Mouse (Mus musculus) embryo, embryonic 10.5 days (tissue): ENCODE measurements at regions not wholly inside any gene's neighbourhood (a gene's known extent, or its start where the extent isn't known, plus 50 kb on each side); places are given as distances from the start of the nearest gene placed in this dataset.

Experiments used
- DNase-seq: peaks from one replicate; pipeline ENCODE4 v3.0.0-alpha.2; 2015; ENCODE audit warnings: low spot score

DNA sequence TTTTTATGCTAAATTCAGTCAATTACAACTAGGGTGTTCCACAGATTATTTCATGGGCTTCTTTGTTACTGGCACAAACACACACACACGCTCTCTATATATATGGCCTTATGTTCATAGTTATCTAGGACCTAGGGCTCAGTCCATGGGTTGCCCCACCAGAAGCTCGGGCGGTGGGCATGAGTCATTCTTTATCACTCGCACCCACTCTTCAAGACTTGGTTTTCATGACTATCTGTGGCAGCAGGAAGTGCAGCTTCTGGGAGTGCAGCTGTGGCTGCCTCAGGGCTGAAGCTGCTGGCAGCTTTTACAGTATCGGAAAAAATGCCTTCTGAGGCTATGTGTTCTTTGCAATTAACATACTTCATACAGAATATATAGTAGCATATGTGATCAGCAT lies 198.7 kb downstream of the Ipo11 start:
- no peak for DNase-seq

DNA sequence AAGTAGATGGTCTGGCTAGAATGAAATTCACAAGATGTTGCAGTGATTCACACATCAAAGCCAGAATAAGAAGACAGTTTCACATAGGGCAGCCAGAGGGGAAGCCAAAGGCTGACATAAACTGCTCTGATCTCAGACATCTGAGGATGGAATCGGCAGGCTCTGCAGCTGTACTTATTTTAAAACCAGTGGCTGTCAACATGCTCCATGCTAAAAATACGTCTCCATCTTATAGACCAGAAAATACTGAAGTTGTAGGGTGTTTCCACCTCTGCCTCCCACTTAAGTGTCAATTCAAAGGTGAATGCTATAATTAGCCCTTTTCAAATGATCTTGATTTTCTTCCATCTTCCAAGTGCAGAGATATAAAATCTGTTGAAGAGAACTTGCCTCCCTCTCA lies 202.4 kb downstream of the Ipo11 start:
- DNase-seq: no peak

DNA sequence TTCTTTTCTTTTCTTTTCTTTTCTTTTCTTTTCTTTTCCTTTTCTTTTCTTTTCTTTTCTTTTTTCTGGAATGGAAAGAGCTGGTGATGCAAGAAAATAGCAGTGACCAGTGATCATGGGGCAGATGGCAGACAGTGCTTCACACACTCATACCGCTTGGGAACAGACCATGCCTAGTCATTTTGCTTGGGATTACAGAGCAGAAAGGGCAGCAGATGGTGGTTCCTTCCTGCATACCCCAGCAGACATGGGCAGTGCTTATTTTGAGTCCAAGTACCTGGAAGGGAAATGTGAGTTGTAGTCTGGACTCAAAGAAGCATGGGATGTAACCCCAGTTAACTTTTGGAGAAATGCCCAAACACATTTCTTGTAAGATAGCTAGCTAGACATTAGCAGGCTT lies 203.9 kb downstream of the Ipo11 start:
- no peak for DNase-seq

DNA sequence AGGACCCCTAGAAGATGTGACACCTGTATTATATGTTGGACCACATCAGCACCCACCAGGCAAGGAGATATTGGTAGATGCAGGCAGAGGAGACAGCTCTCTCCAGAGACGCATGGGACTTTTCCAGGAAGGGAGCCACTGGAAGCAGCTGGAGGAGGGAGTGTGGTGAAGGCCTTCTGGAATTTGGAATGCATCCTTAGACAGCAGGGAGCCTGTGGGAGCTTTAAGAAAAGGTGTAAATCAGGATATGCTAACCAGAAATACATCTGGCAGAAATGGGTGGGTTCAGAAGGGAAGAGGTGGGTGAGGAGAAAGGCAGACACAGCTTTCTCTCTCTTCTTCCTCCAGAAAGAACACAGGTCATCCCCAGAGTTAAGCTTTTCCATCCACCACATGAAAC lies 213.4 kb downstream of the Ipo11 start:
- no peak for DNase-seq

DNA sequence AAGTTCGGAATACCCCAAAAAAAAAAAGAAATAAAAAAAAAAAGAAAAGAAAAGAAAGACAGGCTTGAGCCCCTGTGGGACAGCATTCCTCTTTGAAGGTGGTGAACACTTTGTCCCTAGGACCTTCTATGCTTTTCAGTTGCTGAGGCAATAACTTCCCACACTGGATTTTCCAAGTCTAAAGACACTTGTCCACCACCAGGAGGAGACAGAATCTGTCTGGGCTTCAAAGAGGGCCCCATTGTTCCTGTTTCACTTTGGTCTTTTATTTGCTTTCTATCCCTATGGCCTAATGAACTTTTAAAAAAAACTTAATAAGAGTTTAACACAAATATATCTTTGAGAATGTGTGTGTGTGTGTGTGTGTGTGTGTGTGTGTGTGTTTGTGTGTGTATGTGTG lies 215.6 kb downstream of the Ipo11 start:
- no peak for DNase-seq

DNA sequence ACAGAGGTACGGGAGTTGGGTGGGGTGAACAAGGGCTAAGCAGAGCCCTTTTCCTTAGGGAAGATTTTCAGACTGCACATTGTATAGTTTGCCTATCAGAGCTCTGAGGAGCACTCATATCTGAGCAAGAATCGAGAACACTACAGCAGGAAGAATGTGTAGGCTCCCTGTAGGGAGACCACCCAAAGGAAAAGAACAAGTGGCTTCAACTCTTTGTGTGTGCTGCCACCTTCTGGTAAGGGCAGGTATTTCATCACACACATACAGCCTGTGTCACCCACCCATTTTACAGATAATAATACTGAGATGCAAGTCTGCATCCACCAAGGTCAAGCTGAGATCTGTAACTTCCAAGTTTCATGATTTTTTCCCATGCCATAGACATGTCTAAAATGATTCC lies 221.0 kb downstream of the Ipo11 start:
- DNase-seq: peak; percentile 56

DNA sequence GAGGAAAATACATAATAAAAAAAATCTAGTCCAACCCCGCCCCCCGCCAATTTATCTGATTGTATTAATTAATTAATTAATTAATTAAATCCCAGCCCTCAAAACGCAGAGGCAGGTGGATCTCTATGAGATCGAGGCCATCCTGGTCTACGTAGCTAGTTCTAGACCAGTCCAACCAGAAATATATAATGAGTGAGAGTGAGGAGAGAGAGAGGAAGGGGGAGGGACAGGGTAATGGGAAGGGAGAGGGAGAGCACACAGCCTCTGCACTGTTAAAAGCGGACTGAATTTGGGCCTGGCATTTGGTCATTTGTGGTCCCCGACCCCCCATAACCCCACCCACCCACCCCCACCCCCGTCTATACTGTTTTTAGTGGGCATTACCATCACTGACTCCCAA lies 221.5 kb downstream of the Ipo11 start:
- DNase-seq: no peak

DNA sequence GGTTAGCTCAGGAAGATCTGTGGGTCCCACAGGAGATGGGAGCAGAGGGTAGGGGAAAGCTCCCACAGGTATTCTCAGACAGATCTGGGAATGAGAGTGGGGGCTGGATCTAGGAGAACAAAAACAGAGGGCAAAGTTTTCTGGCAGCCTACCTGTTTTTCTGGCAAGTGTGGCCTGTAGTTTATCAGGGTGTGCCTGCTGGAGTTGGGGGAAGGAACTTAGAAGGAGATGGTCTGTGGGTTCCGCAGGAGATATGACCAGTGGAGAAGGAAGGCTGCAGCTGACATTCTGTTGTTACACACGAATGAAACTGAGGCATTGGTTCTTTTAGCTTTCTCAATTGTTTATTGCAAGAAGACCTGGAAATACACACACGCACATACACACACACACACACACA lies 226.2 kb downstream of the Ipo11 start:
- DNase-seq: no peak

DNA sequence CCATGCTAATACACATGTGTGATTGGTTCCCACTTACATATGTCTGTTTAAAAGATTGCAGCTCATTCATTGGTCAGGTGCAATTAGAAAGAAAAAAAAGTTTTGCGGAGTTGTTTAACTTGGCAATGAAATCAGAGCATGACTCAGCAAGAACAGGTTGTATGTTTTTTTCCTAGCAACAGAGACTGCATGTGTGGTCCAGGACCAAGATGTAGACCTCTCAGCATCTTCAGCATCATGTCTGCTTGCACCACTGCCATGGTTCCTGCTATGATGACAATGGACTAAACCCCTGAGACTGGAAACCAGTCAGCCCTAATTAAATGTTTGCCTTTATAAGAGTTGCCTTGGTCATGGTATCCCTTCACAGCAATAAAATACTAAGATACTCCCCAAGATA lies 236.4 kb downstream of the Ipo11 start:
- no peak for DNase-seq

DNA sequence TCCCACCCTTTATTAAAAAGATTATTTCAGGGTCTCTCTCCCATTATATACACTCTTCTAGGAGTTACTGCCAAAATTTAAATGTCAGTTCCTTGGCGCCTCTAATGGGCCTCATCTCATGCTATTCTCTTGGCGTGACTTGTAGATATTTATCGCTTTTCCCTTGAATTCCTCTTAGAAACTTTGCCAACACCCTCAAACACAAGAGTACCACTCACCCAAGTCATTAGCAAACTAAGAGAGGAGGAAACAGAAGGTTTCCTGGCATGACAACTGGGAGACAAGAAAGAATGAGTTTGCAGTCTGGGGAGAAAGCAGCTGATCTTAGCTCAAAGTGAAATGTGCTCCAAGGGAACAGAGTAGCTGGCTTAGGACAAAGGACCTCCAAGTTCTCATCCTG lies 236.8 kb downstream of the Ipo11 start:
- no peak for DNase-seq

DNA sequence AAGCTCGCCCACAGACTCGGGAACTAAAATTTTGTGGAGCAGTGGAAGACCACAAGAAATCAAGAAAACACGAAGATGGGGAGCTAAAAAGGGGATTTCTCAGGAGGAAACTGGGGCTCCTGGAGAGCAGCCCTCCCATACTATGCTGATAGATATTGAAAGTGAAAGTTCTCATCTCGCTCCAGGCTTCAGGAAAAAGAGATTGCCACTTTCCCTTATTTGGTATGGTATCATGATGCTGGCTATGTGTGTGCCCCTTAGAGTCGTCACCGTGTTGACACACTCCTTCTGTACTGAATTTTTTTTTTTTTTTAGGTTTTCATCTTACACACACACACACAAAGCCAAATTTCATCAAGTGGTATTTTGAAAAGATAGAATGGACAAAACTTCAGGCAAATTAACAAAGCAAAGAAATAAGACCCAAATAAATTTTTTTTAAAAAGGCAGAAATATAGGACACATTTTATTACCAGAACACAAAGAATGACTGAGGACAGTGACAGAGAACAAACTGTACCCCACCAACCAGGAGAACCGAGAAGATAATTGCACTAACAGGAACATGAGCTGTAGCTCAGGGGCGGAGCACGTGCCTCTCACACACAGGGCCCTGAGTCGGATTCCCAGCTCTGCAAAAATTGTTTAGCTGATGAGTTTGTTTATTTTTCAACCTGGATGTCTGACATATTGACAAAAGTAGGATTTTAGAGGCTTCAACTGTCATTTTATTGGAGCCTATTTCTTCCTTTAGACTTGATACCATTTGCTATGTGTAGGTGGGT lies 244.8 kb downstream of the Ipo11 start:
- DNase-seq: no peak

DNA sequence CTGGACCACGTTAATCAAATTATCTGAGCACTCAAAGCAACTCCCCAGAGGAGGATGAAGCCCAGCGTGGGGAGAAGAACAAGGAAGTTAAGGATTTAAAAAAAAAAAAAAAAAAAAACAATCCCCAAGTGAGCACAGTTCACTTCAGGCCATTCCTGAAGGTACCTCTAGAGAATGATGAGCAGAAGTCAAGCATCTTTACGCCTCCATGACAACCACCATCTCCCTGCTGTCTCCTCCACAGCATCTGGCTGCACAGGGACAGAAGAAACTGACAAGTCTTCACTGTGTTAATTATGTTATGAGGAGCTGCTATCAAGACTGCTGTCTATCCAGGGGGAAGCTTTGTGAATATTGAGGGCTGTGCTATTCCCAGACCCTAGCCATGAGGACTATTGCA lies 246.6 kb downstream of the Ipo11 start:
- no peak for DNase-seq

DNA sequence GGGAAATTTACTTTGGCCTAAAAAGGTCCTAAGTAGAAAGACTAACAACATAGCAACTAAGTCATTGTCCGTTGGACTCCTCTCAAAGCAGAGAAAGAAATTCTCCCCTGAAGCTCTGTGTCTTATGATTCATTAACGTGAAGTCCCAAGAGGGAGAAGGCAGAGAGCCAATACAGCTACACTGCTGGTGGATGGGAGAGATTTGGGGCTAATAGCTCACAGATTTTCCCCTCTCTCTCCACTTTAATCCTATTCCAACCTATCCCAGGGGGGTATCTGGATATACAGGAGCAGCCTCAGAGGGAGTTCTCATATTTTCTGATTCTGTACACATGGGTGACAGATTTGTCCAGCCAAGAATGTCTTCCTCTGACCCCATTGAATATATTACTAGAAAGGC lies 247.1 kb downstream of the Ipo11 start:
- no peak for DNase-seq

DNA sequence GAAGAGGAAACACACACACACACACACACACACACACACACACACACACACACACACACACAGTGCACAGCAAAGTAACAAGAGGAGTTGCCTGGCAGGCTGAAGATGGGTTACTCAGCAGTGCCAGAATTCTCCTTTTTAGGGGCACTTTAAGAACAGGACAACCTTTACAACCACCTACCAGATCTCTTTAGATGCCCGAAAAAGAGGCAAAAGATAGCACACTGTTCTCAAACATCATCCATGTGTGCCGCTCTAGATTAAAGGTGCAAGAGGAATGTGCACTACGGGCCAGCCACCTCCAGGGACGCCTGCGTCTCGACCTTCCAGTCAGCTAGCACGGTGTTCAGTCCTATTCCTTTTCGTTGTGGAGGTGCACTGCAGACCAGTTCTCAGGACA lies 247.7 kb downstream of the Ipo11 start:
- no peak for DNase-seq

DNA sequence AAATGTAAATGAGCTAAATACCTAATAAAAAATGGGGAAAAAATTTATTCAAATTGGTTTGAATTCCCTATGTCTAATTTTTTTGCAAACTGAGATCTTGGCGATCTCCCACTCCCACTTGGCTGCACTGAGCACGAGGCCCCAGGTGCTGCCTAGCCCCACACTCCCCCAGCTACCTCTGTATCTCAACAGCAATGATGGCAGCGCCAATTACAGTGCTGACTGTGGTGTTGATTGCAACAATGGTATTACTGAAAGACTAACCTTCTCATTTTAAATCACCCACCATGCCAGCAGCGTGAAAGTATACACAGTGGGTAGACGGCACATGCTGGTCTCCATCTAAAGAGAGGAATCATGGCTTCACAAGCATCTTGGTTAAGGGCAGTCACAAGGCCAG lies 267.1 kb downstream of the Ipo11 start:
- DNase-seq: no peak

DNA sequence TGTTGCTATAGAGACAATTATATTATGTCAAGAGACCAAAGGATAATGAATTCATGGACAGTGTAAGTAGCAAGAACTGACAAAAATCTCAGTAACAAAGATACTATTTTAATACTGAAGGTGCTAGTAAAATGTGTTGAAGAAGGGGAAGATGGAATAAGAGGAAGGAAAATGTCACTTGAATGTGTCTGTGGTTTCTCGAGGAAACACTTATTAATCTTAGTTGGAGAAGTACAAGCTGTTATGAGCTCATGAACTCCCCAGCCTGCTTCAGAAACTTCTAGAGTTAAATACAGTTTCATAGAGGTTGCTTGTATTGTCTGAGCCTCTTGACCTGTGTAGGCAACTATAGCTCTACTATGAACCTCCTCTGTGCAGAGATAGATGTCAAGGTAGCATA lies 274.6 kb downstream of the Ipo11 start:
- no peak for DNase-seq

DNA sequence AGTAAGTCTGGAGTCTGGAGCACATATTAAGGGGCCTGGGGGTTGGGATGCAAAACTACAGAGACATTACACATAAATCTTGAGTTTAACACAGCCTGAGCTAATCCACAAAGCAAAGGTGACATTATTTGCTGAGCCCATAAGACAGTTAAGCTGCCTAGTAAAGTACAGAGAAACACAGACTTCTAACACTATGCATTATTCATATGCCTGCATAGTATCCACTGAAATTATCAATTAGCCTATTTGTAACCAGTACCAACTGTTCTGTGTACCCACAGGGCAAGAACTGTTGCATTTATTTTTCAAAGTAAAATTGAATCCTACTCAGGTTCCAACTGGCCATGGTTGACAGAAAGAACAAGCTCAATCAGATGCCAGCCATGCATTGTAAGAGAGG lies 287.4 kb downstream of the Ipo11 start:
- DNase-seq: no peak

DNA sequence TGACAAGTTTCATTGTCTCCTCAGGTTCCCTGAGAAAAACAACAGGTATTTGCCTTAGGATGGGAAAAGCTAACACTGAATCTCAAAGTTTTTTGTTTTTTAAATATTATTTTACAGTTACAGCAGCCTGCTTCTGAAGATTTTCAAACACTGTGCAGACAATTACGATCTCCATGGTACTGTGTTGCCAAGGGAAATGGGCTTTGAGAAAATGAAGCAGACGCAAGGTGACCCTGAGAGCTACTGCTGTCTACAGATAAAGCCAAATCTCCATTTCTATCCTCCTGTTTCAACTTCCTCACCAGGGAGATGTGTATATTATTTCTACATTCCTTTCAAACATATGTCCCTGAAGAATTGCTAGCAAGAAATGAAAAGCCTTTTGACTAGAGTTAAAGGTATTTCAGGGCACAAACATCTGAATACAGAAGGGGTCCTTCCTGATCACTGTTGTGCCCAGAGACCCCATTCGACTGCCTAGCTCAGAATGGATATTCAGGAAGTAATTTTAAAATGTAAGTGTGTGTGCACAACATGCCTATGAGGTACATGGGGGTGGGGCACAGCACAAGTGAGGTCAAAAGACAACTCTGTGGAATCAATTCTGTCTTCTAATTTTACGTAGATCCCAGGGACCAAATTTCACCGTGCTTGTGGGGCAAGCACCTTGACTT lies 293.3 kb downstream of the Ipo11 start:
- DNase-seq: no peak

DNA sequence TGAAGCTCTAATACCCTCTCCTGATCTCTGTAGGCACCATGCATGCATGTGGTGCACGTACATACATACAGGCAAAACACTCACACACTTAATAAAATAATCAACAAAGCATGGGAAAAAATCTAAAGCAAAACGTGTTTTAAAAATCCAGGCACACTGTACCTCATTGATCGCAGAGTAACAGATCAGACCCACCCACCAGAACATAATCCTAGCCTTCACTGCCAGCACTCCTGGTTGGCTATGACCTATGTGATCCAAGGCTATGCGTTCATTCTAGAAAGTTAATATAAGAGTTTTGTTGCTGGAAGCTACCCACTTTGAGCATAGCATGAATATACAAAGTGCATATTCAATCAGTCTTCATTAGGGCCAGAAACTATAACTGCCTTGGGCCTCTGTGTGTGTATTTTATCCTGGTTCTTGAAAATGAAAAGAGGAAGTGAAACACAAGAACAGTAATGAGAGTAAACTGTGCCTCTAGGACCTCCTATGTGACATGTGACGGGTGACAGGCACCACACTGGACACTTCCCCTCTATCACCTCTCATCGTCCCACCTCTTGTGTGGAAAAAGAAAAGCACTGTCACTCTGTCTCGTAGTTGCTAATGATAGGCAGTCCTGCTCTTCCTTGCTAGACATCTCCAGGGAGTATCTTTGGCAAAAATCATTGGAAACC lies 297.9 kb downstream of the Ipo11 start:
- DNase-seq: no peak

DNA sequence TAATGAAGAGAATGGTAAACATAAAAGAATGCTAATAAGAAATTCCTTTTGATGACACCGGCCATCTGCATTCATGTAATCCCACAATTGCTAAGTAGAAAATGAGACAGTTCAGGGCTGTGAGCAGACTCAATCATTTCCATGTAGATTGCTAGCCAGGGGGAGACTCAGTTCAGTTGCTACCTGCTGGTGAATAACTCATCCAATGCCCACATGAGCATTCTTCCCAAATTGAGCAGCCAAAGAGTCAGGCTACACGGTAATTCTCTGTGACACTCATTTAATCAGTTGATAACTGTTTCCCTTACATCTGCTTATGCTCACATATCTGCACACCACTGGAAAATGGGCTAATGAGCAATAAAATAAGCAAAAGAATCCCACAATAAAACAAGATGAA lies 345.0 kb downstream of the Ipo11 start:
- DNase-seq: no peak

DNA sequence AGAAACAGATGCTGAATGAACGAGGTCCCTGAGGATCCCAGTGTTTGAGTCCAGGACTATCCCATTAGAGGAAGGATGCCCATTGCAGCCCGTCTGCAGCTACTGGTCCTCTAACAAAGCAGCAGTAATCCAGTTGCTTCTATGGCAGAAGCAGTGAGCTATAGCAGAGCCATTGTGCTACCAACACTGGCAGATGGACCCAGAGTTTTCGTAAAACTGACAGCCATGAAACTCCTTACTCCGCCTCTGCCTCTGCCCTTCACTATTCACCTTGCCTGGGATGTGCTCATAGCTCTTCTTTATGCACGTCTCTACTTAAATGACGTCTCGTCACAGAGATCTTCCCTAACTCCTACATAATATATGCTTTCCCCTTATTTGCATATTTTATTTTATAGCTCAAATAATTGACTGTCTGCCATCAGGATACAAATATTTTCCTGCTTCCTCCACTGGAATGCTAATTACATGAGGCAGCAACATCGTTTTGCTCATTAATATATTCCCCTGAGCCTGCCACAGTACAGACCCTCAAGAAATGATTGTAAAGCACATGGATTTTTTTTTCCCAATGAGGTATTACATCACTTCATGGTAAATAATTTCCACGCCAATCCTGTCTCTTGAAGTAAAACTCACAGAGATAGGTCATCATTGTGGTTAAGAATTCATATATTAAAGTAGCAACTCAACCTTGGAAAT lies 368.9 kb downstream of the Ipo11 start:
- DNase-seq: no peak

DNA sequence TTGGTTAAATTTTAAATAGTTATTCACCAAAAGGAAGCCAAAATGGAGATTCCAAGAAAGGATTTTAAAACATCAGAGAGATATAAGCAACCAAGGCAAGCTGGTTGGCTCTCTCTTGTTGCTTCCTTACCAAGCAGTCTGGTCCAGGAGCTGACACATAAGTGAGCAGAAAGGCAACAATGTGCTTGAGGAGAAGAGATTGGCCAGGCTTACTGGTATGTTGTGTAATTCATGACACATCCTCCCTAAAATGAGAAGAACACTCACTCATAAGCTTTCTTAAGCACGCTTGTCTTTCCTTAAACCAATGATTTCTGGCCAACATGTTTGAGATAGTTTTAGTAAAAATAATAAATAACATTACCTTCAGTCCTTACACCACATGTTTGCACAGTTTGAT lies 374.2 kb downstream of the Ipo11 start:
- no peak for DNase-seq

DNA sequence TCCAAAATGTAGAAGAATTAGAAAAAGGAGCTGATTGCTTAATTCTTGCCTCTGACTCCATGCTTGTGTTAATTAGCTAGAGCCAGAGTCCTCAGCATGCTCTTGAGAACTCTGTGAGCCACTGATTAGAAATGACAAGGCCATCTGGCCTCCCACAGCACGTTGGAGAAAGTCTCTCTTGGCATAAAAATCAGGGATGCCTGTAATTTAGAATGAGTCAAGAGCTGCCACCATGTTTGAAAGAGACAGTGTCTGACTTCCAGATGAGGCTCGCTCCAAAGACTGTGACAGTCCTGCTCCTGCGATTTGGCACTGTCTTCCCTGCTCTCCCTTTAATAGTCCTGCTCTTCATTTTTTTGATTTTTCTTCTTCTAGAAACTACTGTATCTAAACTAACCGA lies 374.6 kb downstream of the Ipo11 start:
- no peak for DNase-seq
